Mouse (Mus musculus) heart, adult 18-20 months (tissue): ENCODE data around the gene Hic1. TPM values are rescaled to one million over a fixed set of nuclear protein-coding genes. Genes with fewer than 3 reads are reported as not detected.
"Not testable (repeated sequence)": the region's sequence is repeated elsewhere in the genome, so short reads cannot be mapped to it uniquely, and the experiment has no call there.

Experiments
- DNase-seq, 2 experiments: peaks; one replicate each; pipeline ENCODE4 v3.0.0; 2021 to 2022; ENCODE audit warnings: mixed read lengths in 1 of 2
- total RNA-seq, 2 experiments: library from RNA; stranded (reverse); gene quantifications; 2 replicates each; pipeline ENCODE4 v1.2.3; 2021

Gene Hic1
- total RNA-seq, 2 experiments from 2014 or later, result 6.6 to 11.5 TPM

- peak; percentile 88 for DNase-seq
Measured at GRCm38 (mm10) chr11:75192336-75193214, 23.3 kb upstream of the Hic1 start.

DNA sequence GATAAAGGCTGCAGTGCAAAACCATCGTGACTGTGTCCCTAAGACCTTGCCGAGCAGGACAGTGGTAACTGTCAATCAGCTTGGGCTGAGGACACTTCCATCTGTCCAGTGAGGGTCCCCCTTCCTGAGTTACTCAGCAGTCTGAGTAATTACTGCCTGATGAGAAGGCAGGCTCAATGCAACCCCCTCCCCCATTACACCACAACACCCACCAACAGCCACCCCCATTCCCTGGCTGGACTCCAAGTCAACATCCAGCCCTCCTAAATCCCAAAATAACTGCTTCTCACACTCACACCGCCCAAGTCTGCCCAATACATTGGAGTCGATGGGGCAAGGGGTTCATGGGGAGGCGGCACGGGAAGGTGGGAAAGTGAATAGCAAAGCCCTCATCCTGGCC, 22.5 kb upstream of the Hic1 start:
- no peak for DNase-seq

DNA sequence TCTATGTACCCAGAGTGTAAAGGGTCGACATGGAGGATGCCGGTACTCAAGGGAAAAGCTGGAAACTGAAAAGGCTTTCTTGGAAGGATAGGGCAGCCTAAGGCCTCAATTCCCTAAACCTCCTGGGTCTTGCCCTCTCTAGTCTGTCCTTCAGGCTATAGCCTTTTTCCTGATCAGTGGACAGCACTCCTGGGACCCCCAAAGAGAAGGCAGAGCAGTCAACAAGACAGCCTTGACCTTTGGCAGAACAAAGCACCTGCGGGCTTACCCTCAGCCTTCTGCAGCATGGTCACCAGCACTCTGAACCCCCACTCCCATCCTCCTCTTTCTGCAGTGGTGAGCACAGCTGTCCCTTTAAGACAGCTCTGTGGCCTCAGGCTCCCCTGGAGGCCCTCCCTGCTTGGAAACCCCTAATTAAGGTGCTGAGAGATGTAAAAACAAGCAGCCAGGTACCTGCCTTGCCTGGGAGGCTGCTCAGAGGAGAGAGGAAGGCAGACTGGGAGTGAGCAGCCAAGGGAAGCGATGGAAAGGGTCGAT, 21.7 kb upstream of the Hic1 start, which contains the start of gene Dph1:
TSS of gene Dph1 (minus strand) at position 337 of the 537 bp plus-strand sequence.
- no peak for DNase-seq

GRCm38 (mm10) chr11:75190371-75190724, 21.0 kb upstream of the Hic1 start:
- DNase-seq, result peak; percentile 86 to 88

DNA sequence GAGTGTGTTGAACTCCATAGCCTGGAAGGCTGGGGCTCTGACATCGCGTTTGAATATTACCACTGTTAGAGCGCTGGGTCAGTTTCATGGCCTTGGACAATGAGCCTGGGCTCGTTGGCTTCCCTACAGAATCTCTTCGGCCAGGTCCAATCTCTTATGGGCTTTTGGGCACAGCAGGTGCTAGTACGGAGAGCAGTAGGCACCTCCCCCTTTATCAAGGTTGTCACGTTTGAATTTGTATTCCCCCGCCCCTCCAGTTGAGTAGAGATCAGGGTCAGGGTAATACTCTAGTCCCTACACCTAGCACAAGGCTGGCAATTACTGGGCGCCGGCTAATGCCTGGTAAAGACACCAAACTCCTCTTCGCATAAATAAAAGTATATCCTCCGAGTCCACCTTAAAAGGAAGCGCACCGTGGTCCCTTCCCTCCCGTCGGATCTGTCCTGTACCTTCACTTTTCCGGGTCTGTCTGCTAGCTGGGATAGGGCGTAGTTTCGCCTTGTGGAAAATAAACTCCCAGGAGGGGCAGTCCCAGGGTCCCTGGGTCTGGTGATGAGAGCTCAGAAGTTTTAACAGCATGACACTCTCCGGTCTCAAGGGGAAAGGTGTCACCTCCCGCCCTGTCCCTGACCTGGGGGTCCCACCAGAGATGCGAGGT, 20.5 kb upstream of the Hic1 start:
- no peak for DNase-seq

DNA sequence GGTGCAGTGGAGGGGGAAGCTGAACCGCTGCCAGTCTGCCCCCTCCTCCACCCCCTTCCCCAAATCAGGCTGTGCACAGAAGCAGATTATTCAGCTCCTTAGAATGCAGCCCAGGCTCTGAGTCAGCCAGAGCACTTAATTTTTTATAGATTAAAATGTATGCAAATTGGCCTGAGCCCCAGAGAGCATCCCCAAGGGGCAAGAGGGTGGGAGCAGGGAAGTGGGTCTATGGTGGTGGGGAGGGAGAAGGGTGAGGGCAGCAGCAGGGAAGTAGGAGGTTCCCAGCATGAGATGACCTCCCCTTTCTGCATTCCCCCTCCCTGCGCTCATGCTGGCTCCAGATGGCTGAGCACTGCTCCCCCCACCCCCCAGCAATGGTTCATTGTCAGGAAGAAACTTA, 15.7 kb upstream of the Hic1 start:
- no peak for DNase-seq

DNA sequence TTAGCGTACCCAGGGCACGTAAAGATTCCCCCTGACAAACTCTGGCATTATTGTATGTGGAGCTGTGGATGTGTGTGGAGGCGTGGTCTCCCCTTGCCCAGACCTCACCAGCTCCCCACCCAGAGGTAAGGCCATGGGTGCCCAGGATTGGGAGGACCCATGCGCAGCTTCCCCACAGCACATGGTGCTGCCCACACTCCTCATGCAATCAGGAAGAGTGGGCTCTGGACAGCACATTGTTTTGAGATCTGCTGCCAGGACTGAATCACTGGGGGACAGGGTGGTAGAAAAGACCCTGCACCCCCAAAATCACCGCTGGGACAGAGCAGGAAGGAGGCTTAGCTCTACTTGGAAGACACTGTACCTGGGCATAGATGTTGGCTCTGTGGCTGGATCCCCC, 15.3 kb upstream of the Hic1 start:
- DNase-seq, result no peak

DNA sequence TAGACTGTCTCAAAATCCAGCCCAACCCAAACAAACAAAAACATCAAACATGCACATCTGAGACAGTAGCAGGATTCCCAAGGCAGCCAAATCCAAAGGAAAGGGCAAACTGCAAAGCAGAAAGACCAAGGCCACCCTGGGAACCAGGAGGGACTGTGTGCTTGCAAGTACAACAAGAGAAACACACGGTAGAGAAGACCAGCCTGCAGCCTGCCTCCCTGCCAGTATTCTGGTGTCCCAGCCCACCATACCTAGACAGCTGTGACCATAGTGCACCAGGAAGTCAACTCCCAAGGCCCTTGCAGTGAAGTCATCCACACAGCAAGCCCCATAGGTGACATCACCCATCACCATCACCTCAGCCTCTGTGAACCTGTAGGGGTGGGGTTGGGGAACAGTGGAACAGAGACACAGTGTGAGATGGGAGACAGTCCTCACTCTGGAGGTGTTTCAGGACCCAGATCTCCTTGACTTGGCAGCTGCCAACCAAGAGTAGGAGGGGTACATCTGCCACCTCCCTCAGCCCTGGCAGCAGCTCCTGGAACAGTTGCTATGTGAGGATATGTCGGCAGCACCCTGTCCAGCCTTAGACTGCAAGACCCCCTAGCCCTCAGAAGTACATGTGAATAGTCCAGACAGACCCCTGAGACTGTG, 14.7 kb upstream of the Hic1 start:
- DNase-seq, result no peak

DNA sequence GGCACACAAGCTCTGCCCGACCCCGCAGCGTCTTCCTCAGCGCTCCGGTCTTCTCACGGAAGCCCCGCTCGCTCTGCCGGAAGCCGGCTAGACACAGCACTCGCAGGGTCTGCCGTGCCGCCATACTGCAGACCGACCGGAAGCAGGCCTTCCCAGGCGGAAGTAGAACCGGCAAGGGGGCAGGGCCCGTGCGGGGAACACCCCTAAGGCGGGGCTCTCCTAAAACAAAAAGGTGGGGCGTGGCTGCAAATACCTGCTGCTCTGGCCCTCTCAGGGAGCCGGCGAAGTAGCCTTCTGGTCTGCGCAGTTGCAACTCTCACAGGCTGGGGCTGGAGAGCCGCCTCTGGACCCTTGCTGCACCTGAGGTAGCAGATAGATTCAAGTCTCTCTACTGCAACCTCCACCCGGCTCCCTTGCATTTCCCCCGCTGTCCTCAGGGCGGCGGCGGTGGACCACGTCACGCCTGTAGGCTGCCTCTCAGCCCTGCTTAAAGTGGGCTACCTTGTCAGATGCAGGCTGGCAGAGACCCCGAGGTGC, 9.4 kb upstream of the Hic1 start, which contains the start of gene Ovca2:
TSS of gene Ovca2 (minus strand) at position 164 of the 537 bp plus-strand sequence.
- DNase-seq, result peak; percentile 91 to 92

GRCm38 (mm10) chr11:75178011-75178410, 8.7 kb upstream of the Hic1 start:
- DNase-seq, result peak in 1 of 2 experiments; percentile 7

DNA sequence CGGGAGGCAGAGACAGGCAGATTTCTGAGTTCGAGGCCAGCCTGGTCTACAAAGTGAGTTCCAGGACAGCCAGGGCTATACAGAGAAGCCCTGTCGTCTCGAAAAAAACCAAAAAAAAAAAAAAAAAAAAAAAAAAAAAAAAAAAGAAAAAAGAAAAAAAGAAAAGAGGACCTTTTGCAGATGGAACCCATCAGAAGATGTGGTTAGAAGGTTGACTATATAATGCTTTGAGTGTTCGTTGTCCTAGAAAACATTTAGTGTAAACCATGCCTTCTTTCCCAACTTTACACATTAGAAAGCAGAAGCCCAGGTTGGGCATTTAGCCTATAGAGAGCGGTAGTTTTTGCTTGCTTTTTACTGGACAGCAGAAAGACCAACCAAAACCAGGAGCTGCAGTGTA, 5.3 kb upstream of the Hic1 start:
- DNase-seq, result not testable (repeated sequence)

DNA sequence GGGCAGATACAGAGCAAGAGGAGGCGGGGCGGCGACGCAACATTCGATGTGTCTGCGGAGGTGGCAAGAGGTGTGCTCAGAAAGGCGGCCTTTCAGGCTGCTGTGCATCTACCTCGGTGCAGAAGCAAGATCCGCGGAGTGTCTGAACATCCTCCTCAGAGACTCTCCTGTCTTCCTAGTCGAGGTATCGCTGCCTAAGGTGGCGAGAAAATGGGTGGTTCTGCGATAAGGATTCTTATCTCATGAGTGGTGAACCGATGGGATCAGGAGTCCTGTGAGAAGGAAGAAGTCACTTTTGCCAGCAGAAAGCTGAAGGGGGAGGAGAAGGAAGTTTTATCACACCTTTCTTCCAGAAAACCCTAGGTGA, 4.5 kb upstream of the Hic1 start:
- DNase-seq, result no peak

GRCm38 (mm10) chr11:75173095-75173798, 3.9 kb upstream of the Hic1 start:
- DNase-seq, result peak; percentile 81 to 87

- DNase-seq, result peak; percentile 26 to 43
Measured at GRCm38 (mm10) chr11:75172151-75173094, 3.1 kb upstream of the Hic1 start.

DNA sequence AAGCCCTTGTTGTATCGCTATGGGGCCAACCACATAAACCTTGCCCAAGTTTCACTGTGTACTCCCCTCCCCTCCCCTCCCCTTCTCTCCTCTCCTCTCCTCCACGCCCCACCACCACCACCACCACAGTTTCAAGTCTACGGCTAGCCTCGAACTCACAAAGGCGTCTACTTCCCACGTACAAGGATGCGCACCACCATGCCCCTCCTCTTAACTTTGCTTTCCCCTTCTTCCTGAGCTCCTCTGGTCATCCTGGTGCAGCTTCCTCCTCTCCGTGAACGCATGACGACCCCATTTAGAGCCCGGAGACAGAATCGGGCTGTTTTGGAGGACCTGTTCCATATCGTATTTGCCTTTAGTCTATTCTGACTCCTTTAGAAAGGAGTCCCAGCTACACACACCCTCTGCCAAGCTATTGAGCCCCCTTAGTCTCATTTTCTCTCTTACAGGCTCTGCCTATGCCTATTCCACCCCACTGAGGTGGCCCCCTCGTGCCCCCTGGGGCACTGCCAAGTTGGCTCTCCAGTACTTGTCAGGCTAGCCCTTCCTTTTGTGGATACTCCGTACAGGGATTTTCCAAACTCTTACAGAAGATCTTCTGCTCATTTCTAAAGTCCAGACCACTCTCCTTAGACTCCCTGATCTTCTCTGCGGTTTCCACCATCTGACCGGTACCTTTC, 2.0 kb upstream of the Hic1 start:
- peak in 1 of 2 experiments; percentile 31 for DNase-seq

DNA sequence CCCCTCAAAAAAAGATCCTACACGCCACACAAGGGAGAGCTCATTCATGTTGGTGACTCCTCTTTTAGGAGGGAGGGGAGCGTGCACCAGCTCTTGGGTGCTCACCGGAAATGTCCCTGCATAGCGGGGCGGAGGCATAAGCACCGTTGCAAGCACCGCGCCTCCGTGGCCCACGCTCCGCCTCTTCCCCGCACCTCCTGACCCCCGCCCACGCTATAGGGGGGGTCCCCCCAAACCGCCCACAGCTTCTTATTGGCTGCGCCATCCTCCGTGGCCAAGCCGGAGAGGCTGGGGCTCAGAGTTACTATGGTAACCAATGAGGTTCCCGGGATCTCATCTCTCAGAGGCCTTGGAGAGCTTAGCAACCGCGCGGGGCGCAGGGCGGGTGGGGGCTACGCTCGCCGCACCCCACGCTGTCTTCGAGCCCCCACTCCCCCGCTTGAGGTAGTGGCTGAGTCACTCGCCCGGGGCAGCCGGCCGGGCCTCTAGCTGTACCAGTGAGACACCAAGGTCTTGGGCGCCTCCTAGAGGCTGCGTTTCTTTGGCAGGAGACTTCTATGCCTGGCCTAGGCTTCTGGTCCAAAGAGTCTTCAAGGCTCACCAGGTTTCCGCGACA, 925 bp upstream of the Hic1 start:
- peak; percentile 95 to 98 for DNase-seq

DNA sequence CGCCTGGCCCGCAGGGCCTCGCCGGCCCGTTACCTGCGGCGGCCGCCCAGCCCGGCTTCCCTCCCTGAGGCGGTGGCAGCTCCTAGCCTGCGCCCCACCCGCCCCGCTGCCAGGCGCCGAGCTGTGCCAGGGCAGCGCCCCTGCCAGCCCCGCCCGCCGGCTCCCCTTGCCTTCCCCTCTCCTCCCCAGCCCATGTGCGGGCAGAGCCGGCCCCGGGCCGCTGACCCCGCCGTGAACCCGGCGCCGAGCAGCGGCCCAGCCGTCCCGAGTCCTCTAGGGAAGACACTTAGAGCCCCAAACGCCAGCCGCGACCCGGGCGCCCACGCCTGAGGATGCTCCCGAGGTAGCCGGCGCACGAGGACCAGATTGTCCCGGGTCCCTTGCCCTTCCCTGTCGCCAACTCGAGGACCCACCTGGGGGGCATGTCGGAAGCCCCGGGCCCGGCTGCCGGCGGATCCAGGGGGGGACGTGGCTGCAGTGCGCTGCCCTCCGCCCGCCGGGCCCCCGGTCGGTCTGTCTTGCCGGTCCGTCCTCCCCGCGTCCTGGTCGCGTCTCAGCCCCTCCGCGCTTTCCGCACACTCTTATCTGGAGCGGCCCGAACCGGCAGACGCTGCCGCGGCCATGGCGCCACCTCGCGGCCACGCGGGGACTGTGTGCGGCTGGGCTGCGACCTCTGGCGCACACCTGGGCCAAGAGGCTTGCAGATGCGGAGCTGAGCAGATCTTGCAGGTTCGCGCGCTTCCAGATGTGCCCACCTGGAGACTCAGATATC, 543 bp downstream of the Hic1 start:
- peak; percentile 90 to 93 for DNase-seq
